Mouse (Mus musculus): Measurements from ENCODE around the gene Etv4.
A peak's percentile ranks its signal among the peaks of the same experiment; 100 is the strongest.

Etv4 gene

GRCm38 (mm10) chr11:101785143-101785851, at the start of gene Etv4:
Etv4 (minus strand) TSS chr11:101785371.
- DNase-seq = peak; percentile 79 to 87

- no peak for DNase-seq
These were observed 46.8 kb upstream of the Etv4 start for GRCm38 (mm10) chr11:101832001-101832400.

- DNase-seq = no peak
These were observed 45.4 kb upstream of the Etv4 start for GRCm38 (mm10) chr11:101830616-101831015.

GRCm38 (mm10) chr11:101830112-101830511, 44.9 kb upstream of the Etv4 start:
- no peak for DNase-seq

GRCm38 (mm10) chr11:101828718-101829117, 43.5 kb upstream of the Etv4 start:
- no peak for DNase-seq

- DNase-seq = no peak
These were observed 38.0 kb upstream of the Etv4 start for GRCm38 (mm10) chr11:101823210-101823609.

GRCm38 (mm10) chr11:101820899-101821298, 35.7 kb upstream of the Etv4 start:
- peak; percentile 19 to 22 for DNase-seq

GRCm38 (mm10) chr11:101819853-101820252, 34.7 kb upstream of the Etv4 start:
- DNase-seq = no peak

- DNase-seq = no peak
These were observed 30.2 kb upstream of the Etv4 start for GRCm38 (mm10) chr11:101815103-101816085.

- DNase-seq = peak; percentile 81 to 91
These were observed 29.4 kb upstream of the Etv4 start for GRCm38 (mm10) chr11:101814375-101815102.

GRCm38 (mm10) chr11:101813259-101813658, 28.1 kb upstream of the Etv4 start:
- peak; percentile 70 to 86 for DNase-seq

- no peak for DNase-seq
These were observed 24.1 kb upstream of the Etv4 start for GRCm38 (mm10) chr11:101809060-101809828.

GRCm38 (mm10) chr11:101807266-101807665, 22.1 kb upstream of the Etv4 start:
- no peak for DNase-seq

- DNase-seq = no peak
These were observed 21.6 kb upstream of the Etv4 start for GRCm38 (mm10) chr11:101806741-101807140.

GRCm38 (mm10) chr11:101805113-101805704, 20.0 kb upstream of the Etv4 start:
- no peak for DNase-seq

- DNase-seq = no peak
These were observed 16.2 kb upstream of the Etv4 start for GRCm38 (mm10) chr11:101801386-101801785.

GRCm38 (mm10) chr11:101798083-101798482, 12.9 kb upstream of the Etv4 start:
- DNase-seq = no peak

GRCm38 (mm10) chr11:101797355-101797754, 12.2 kb upstream of the Etv4 start:
- DNase-seq = no peak

GRCm38 (mm10) chr11:101790811-101791526, 5.8 kb upstream of the Etv4 start:
- no peak for DNase-seq

GRCm38 (mm10) chr11:101787432-101787831, 2.3 kb upstream of the Etv4 start:
- DNase-seq = no peak

- DNase-seq = no peak
These were observed 1.5 kb upstream of the Etv4 start for GRCm38 (mm10) chr11:101786651-101787050.
